Mouse (Mus musculus): ENCODE data around the gene Xylb.

DNA sequence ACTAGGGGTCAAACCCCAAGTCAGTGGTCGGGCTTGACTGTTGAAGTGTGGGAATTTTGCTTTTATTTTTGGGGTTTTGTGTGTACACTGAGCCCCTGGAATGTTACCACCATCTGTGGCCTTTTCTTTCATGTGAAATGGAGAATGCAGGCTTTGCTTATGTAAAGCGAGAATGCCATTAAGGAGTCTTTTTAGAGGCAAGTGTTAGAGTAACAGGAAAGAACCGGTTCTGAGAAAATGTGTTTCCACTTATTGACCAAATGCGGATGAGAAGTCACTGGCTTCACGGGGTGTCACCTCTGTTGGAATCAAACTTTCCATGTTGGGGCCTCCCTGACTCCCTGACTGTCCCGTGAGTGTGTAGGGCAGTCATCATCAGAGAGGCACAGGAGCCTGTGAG lies 18.4 kb downstream of the Xylb start:
- TF ChIP-seq CTCF (IDR thresholded peaks at IDR 0.05; ENCODE audit: low read depth) = no peak
- TF ChIP-seq EP300 (IDR thresholded peaks at IDR 0.05; ENCODE audit: low read depth) = no peak

All from liver, postnatal 0 days (tissue).